Mouse (Mus musculus) erythroblast, embryonic 14.5 days (primary cell): ENCODE measurements around the gene 4930524J08Rik.

Source experiments
- GATA1 ChIP-seq: IDR thresholded peaks from 2 replicates; pipeline ENCODE4 v1.6.1; 2012; ENCODE audit warnings: low read length, inconsistent platforms, mixed read lengths
- TAL1 ChIP-seq: IDR thresholded peaks from 3 replicates; pipeline ENCODE4 v1.6.1; 2012; ENCODE audit warnings: low read length, inconsistent platforms, mixed read lengths

DNA sequence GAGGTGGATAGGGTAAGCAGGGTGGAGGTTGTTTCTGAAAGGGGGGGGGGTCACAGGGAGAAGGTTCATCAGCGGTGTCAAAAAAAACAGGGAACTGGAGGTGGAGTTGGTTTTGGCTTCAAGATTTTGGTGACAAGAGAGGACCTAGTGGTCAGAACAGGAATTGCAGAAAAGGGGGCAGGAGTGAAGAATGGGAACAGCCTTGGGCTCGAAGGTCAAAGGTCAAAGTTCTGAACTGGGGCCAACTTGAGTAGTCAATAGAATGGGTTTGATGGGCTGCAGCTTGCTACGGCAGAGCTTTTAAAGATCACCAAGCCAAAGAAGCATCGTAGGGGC, 28.1 kb downstream of the 4930524J08Rik start:
- no peak for TF ChIP-seq TAL1
- TF ChIP-seq GATA1, result no peak
